Mouse (Mus musculus) cortical plate, adult 2 months (tissue): ENCODE results near the gene Top3b.

Source experiments
- CTCF ChIP-seq: fragments of 200-500 bp; IDR thresholded peaks from 2 replicates; pipeline ENCODE4 v1.5.1; 2011; ENCODE audit warnings: mild to moderate bottlenecking, control low read depth, low read length; ENCODE audit not compliant: insufficient read depth; ENCODE audit errors: extremely low read depth
- POLR2A ChIP-seq: fragments of 200-500 bp; IDR thresholded peaks from 2 replicates; pipeline ENCODE4 v1.6.1; 2011; ENCODE audit warnings: mild to moderate bottlenecking, low read length, control low read depth; ENCODE audit not compliant: insufficient read depth; ENCODE audit errors: extremely low read depth

GRCm38 (mm10) chr16:16829671-16830070, 40.9 kb upstream of the Top3b start:
- TF ChIP-seq CTCF: no peak
- no peak for TF ChIP-seq POLR2A
